Mouse (Mus musculus): ENCODE data around the gene Zfp64.
"Not testable (repeated sequence)": the region's sequence is repeated elsewhere in the genome, so short reads cannot be mapped to it uniquely, and the experiment has no call there.

The Zfp64 gene

DNA sequence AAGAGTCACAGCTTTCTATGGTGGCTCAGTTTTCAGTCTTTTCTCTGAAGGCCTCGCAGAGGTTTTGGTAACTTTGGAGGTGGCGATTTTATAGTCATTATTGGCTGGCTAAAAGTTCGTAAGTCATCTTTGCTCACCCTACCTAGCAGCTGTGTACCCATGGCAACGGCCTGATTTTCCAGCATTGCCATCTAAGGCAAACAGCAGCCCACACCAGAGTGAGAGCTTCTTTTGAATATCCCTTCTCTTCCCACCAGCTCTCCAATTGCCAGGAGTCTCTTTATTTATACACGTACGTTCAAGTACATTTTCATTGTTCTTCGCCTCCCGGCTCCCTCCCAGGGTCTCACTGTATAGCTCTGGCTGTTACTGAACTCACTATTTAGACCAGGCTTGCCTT is 59.9 kb downstream of the Zfp64 start:
- no peak for DNase-seq (ENCODE audit: low read depth, low spot score)

DNA sequence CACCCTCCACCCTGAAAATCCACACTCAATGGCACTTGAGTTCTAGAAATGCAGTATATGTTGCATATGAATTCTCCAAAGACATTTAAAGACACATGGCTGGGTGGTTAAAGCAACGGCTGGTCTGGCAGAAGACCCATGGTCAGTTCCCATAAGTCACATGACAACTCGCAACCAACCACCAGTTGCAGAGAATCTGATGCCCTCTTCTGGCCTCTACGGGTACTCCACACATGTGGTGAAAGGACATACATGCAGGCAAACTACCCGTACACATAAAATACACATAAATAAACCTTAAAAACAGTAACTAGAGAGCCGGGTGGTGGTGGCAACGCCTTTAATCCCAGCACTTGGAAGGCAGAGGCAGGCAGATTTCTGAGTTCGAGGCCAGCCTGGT is 60.6 kb downstream of the Zfp64 start:
- DNase-seq (ENCODE audit: low read depth, low spot score), result no peak

GRCm38 (mm10) chr2:168892057-168892456 is 63.3 kb downstream of the Zfp64 start:
- no peak for DNase-seq (ENCODE audit: low read depth, low spot score)

DNA sequence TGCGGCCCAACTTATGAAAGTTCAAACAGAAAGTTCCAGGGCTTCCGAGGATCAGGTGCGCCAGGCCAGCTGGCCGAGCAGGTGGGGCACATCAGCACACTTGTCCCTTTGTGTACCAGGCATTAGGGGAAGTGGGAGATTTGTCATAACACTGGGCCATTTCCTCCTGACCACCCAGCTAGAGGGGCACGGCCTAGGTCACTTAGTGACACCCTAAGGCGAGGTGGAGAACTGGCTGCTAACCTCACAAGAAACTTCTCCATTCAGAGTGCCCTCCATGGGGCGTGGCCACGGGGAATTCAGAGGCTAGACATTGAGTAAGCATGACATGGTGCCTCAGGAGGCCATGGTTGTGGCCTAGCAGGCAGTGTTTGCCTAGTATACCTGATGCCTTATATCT is 70.7 kb downstream of the Zfp64 start:
- no peak for DNase-seq (ENCODE audit: low read depth, low spot score)

- DNase-seq (ENCODE audit: low read depth, low spot score), result no peak
Measured at GRCm38 (mm10) chr2:168882997-168883396, 72.4 kb downstream of the Zfp64 start.

GRCm38 (mm10) chr2:168881927-168882326 is 73.5 kb downstream of the Zfp64 start:
- no peak for DNase-seq (ENCODE audit: low read depth, low spot score)

DNA sequence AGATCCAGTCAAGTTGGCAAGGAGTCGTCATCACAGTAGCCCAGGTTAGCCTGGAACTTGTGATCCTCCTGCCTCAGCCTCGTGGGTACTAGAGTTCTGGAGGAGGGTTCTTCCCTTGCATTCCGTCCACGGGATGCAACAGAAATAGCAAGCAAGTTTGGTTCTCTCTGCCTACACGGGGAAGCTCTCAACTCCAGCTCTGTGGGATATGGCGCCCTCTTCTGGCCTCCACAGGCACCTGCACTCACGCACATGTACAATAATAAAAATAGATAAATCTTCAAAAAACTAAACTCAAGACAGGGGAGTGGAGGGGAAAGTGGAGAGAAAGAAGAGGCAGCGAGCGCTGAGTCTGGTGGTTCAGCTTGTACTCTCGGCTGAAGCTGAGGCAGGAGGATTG is 75.8 kb downstream of the Zfp64 start:
- no peak for DNase-seq (ENCODE audit: low read depth, low spot score)

DNA sequence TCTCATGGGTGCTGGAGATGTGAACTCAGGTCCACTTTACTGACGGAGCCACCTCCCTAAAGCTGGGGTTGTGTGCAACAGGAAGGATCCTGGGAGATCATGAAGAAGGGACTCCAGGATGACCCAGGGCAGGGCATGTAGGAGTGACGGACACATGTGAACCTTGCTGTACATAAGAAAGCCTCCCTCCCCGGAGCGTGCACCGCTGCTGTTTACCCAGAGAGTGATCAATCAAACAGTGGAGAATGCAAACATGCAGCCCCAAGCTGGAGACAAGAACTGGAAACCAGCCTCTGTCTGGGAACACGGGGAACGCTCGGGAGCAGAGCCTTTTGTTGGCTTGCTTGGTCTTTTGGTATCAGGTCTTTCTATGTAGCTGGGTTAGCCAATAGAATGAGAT is 76.7 kb downstream of the Zfp64 start:
- no peak for DNase-seq (ENCODE audit: low read depth, low spot score)

- no peak for DNase-seq (ENCODE audit: low read depth, low spot score)
Measured at GRCm38 (mm10) chr2:168878158-168878557, 77.2 kb downstream of the Zfp64 start.

DNA sequence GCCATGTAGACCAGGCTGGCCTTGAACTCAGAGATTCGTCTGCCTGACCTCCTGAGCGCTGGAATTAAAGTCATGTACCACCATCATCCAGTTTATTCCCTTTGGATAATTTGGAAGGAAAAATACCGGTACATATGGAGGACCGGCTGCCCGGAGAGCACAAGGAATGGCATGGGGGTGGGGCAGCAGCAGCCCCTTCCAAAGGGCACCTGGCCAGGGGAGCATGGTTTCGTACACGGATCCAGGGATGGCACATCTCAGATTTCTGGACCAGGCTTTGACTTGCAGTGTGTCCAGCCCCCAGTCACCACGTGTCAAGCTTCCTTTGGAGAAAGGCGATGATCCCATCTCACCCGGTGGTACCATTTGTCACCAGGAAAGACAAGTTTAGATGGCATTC is 78.8 kb downstream of the Zfp64 start:
- no peak for DNase-seq (ENCODE audit: low read depth, low spot score)

DNA sequence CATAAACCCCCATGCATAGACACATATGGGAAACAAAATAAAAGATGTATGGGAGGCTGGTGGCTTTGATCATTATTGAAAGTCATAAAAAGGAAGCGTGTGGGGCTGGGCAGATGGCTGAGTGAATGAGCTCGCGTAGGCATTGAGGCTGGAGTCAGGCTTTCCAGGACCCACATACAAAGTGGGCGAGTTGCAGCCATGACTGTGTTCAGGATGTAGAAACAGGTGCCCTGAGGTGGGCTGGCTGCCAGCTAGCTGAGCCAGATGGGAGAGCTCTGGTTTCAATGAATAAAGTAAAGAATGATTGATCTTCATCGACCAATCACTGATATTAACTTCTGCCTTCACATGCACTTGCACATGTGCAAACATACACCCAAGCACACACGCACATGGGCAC is 80.9 kb downstream of the Zfp64 start:
- no peak for DNase-seq (ENCODE audit: low read depth, low spot score)

DNA sequence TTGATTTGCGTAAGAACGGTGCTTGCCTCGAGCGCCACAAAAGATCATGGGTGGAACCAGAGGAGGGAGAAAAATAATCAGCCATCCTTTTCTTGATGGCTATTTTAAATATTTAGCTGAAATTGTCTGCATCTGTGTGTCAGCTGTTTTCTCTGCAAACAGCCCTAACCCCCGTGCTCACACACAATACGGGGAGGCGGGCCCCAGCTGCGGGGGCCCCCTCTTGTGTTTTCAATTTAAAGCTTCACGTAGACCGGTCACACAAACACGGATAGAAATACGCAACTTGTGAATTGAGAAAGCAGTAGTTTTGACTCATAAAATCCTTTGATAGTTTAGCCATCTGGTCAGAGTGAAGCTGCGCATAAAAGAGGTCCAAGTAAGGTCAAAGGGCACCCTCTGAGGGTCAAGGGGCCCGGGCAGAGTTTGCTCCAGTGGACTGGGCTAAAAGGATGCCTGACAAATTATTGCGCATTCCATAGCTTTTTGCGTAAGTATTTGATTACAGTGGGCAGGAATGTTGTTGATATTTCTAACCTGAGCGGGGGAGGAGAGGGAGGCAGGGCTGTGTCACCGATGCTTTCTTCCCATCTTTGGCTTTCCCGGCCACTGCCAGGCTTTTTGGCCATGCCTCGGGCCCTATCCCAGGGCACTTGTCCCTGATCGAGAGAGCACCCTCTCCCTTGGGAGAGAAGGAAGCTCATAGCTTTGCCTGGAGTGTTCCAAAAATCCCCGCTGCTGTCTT is 83.4 kb downstream of the Zfp64 start:
- DNase-seq (ENCODE audit: low read depth, low spot score), result no peak

- DNase-seq (ENCODE audit: low read depth, low spot score), result no peak
Measured at GRCm38 (mm10) chr2:168870480-168870879, 84.9 kb downstream of the Zfp64 start.

DNA sequence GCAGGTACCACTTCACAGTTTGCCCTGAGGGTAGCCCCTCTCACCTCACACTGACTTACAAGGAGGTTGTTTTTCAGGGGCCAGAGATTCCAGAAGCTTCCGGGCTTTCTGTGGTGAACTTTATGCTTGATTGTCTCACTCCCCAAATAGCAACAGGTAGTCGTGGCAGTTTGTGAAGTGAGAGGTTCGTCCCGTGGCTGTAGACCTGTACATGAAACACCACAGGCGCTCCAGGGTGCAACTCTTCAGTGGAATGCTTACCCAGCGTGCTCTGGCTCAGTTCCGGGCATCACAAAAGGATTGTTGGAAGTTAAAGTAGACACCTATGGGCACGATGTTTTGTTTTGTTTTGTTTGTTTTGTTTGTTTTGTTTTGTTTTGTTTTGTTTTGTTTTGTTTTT is 88.4 kb downstream of the Zfp64 start:
- DNase-seq (ENCODE audit: low read depth, low spot score), result no peak

GRCm38 (mm10) chr2:168866436-168866835 is 89.0 kb downstream of the Zfp64 start:
- DNase-seq (ENCODE audit: low read depth, low spot score), result peak; percentile 19

DNA sequence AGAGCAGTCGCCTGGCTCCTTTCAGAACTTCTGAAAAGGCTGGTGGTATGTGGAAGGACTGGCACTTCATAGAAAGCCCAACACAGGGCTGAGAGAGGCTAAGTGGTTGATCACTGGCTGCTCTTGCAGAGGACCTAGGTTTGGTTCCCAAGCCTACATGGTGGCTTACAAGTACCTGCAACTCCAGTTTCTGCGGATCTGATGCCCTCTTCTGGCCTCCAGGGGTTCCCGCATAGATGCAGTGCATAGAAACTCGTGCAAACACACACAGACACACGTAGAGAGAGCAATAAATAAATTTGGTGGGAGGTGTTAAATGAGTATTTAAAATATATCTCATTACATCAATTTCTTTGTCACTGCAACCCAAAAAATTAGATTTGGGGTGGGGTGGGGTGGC is 90.5 kb downstream of the Zfp64 start:
- no peak for DNase-seq (ENCODE audit: low read depth, low spot score)

DNA sequence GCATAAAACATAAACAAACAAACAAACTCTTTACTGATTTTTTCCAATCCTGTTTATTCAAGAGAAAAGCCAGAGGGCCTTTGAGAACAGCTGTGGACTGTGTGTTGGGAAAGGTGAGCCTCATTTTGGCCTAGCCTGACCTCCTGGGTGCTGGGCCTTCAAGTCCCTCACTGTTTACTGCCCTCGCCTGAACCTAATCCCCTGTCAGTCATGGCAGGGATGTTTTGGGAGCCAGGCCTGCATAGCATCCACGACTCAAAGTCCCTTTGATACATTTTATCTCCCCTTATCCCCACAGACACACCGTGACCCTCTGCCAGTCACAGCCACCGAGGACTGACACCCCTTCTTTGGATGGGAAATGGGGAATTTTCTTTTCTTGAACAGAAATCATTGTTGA is 92.7 kb downstream of the Zfp64 start:
- no peak for DNase-seq (ENCODE audit: low read depth, low spot score)

- no peak for DNase-seq (ENCODE audit: low read depth, low spot score)
Measured at GRCm38 (mm10) chr2:168860922-168861740, 94.3 kb downstream of the Zfp64 start.

- DNase-seq (ENCODE audit: low read depth, low spot score), result no peak
Measured at GRCm38 (mm10) chr2:168860032-168860691, 95.2 kb downstream of the Zfp64 start.

DNA sequence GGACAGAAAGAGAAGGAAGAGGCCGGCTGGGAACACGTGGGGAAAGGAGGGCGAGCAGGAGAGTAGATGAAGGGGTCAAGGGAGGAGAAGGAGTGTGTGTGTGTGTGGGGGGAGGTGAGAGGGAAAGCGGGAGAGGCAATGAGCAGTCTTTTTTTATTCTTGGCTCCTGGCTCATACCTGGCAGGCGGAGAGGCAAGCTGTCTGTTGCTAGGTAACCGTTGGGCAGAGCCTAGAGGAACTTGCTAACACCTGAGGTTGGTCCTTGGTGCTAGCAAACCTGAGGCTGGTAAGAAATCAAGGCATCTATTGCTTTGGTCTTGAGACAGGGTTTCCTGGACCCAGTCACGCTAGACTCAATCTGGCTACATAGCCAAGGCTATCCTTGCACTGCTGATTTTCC is 98.7 kb downstream of the Zfp64 start:
- no peak for DNase-seq (ENCODE audit: low read depth, low spot score)

- DNase-seq (ENCODE audit: low read depth, low spot score), result no peak
Measured at GRCm38 (mm10) chr2:168854777-168855176, 100.6 kb downstream of the Zfp64 start.

DNA sequence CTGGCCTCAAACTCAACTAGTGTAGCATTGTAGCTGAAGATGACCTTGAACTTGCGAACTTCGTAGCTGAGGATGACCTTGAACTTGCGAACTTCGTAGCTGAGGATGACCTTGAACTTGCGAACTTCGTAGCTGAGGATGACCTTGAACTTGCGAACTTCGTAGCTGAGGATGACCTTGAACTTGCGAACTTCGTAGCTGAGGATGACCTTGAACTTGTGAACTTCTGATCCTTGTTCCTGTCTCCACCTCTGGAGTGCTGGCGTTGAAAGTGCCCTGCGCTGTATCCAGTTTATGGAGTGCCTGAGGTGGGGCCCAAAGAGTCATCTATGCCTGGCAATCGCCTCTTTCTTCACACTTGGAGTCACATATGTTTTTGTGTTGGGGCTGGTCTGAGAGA is 101.5 kb downstream of the Zfp64 start:
- DNase-seq (ENCODE audit: low read depth, low spot score), result not testable (repeated sequence)

GRCm38 (mm10) chr2:168851545-168851944 is 103.8 kb downstream of the Zfp64 start:
- DNase-seq (ENCODE audit: low read depth, low spot score), result no peak

All from c-Kit-negative CD71-positive TER-119-positive erythroid progenitor cells, embryonic 14.5 days (primary cell).